In genomic region chr1:133364022-133364630, GRCm38 (mm10) we compare ENCODE assay signal across 9 mouse cellular contexts. TPM values are rescaled to one million over a fixed set of nuclear protein-coding genes. Genes with fewer than 3 reads are reported as not detected.
DNase-seq lines count a peak whose midpoint lies in the region; ATAC-seq lines count a peak whose summit lies in the region.
"Had no signal": no experiment of that assay in that cellular context is flagged by ENCODE, and none has a peak within 500 bp of the region (broad histone marks: within the 10 kb centered on the region; RNA-seq: fewer than 3 reads in every experiment).

No protein-coding gene starts in this region.

- 3% methylated on average over 27 of the region's 27 CpGs for WGBS in heart, embryonic 16.5 days
- 1% methylated on average over 27 of the region's 27 CpGs for WGBS in hindbrain, embryonic 10.5 days
- 4% methylated on average over 27 of the region's 27 CpGs for WGBS in midbrain, embryonic 10.5 days

- H3K4me2 ChIP-seq in heart, embryonic 16.5 days (ENCODE audit: low read depth, low read length) = peak overlapping the region; percentile 100

- no peak overlapping the region for H3K27ac ChIP-seq in heart, embryonic 16.5 days (ENCODE audit: low read length)
- H3K27ac ChIP-seq in hindbrain, embryonic 10.5 days = peak overlapping the region; percentile 81
- peak overlapping the region; percentile 78 for H3K27ac ChIP-seq in midbrain, embryonic 10.5 days (replicated peaks)

- H3K4me3 ChIP-seq in heart, embryonic 16.5 days (ENCODE audit: low read length) = peak overlapping the region; percentile 80
- H3K4me3 ChIP-seq in hindbrain, embryonic 10.5 days = peak overlapping the region; percentile 82
- H3K4me3 ChIP-seq in midbrain, embryonic 10.5 days = peak overlapping the region; percentile 84
- H3K4me3 ChIP-seq: myocyte had no signal

- no peaks in the 10 kb centered on the region for H3K36me3 ChIP-seq in heart, embryonic 16.5 days (ENCODE audit: control insufficient read depth, insufficient read depth)
- H3K36me3 ChIP-seq in hindbrain, embryonic 10.5 days = no peaks in the 10 kb centered on the region
- no peaks in the 10 kb centered on the region for H3K36me3 ChIP-seq in midbrain, embryonic 10.5 days

- H3K9me3 ChIP-seq in heart, embryonic 16.5 days (replicated peaks; ENCODE audit: control insufficient read depth, low read length) = no peaks in the 10 kb centered on the region
- H3K9me3 ChIP-seq in hindbrain, embryonic 10.5 days = no peaks in the 10 kb centered on the region
- no peaks in the 10 kb centered on the region for H3K9me3 ChIP-seq in midbrain, embryonic 10.5 days (replicated peaks)

- peaks cover 27% of the 10 kb centered on the region for H3K27me3 ChIP-seq in heart, embryonic 16.5 days (ENCODE audit: control insufficient read depth, insufficient read depth, low read length)
- H3K27me3 ChIP-seq in hindbrain, embryonic 10.5 days (ENCODE audit: insufficient read depth, poor library complexity, severe bottlenecking) = peaks cover 60% of the 10 kb centered on the region
- H3K27me3 ChIP-seq in midbrain, embryonic 10.5 days (ENCODE audit: low read depth, poor library complexity, severe bottlenecking) = peaks cover 75% of the 10 kb centered on the region

- H3K4me1 ChIP-seq in heart, embryonic 16.5 days (ENCODE audit: control insufficient read depth, insufficient read depth, low read length) = peaks cover 21% of the 10 kb centered on the region
- H3K4me1 ChIP-seq in hindbrain, embryonic 10.5 days (replicated peaks) = peaks cover 49% of the 10 kb centered on the region
- H3K4me1 ChIP-seq in midbrain, embryonic 10.5 days = peaks cover 49% of the 10 kb centered on the region

- peak overlapping the region; percentile 71 for H3K9ac ChIP-seq in heart, embryonic 16.5 days (ENCODE audit: low read length)

- no peak for ATAC-seq in heart, embryonic 16.5 days (replicated peaks; ENCODE audit: extremely low read depth, insufficient read depth, low FRiP score)

- no peak for DNase-seq in heart, adult 11 months
- peak; percentile 64 for DNase-seq in R1 (ENCODE audit: low read depth, low spot score)
- no peak for DNase-seq in hindbrain, embryonic 10.5 days (ENCODE audit: low spot score)
- DNase-seq in midbrain, embryonic 10.5 days (ENCODE audit: low spot score) = no peak
- no peak for DNase-seq in ovary, postnatal 10 days (ENCODE audit: low spot score)
- no peak for DNase-seq in testis, postnatal 10 days (ENCODE audit: low spot score)
- no peak for DNase-seq in right cerebral cortex, postnatal 25 days

RNA-seq across cellular contexts. Expression of gene Etnk2, which starts 0.8 kb away (rescaled TPM):
- 1.7 and 2.1 TPM in 2 replicates for polyA plus RNA-seq in heart, embryonic 16.5 days (2015; fragmentation: Nextera tagmentation; extraction: Ambion mirVana)
- 2.9 and 4.1 TPM in 2 replicates for polyA plus RNA-seq in hindbrain, embryonic 10.5 days (2016; fragmentation: Nextera tagmentation; extraction: Ambion mirVana)
- 3.4 and 3.9 TPM in 2 replicates for polyA plus RNA-seq in midbrain, embryonic 10.5 days (2016; fragmentation: Nextera tagmentation; extraction: Ambion mirVana)

RNA-seq across cellular contexts. Expression of gene Ren1, which starts 13.8 kb away (rescaled TPM):
- polyA plus RNA-seq in heart, embryonic 16.5 days (2015; fragmentation: Nextera tagmentation; extraction: Ambion mirVana) = 0.75 and 1.2 TPM in 2 replicates
- 0.22 and 0.37 TPM in 2 replicates for polyA plus RNA-seq in hindbrain, embryonic 10.5 days (2016; fragmentation: Nextera tagmentation; extraction: Ambion mirVana)
- not detected in 2 replicates for polyA plus RNA-seq in midbrain, embryonic 10.5 days (2016; fragmentation: Nextera tagmentation; extraction: Ambion mirVana)
- polyA plus RNA-seq: myocyte had no signal

RNA-seq across cellular contexts. Expression of gene Kiss1, which starts 42.5 kb away (rescaled TPM):
- not detected in 2 replicates for polyA plus RNA-seq in heart, embryonic 16.5 days (2015; fragmentation: Nextera tagmentation; extraction: Ambion mirVana)
- not detected in 2 replicates for polyA plus RNA-seq in hindbrain, embryonic 10.5 days (2016; fragmentation: Nextera tagmentation; extraction: Ambion mirVana)
- polyA plus RNA-seq in midbrain, embryonic 10.5 days (2016; fragmentation: Nextera tagmentation; extraction: Ambion mirVana) = not detected in 2 replicates
- polyA plus RNA-seq: myocyte had no signal

RNA-seq across cellular contexts. Expression of gene Golt1a, which starts 54.5 kb away (rescaled TPM):
- polyA plus RNA-seq in heart, embryonic 16.5 days (2015; fragmentation: Nextera tagmentation; extraction: Ambion mirVana) = 0.17 TPM in 1 of 2 replicates, not detected in the other
- polyA plus RNA-seq in hindbrain, embryonic 10.5 days (2016; fragmentation: Nextera tagmentation; extraction: Ambion mirVana) = not detected in 2 replicates
- polyA plus RNA-seq in midbrain, embryonic 10.5 days (2016; fragmentation: Nextera tagmentation; extraction: Ambion mirVana) = not detected in 2 replicates
- polyA plus RNA-seq: myocyte had no signal
